Mouse (Mus musculus) G1E (cell line): Measurements from ENCODE around the gene E330017A01Rik.

Source experiments
- CTCF ChIP-seq: IDR thresholded peaks from 2 replicates; pipeline ENCODE4 v1.5.1; 2012; ENCODE audit warnings: low read depth, low read length, inconsistent platforms, mixed read lengths
- GATA1 ChIP-seq: IDR thresholded peaks from 2 replicates; pipeline ENCODE4 v1.6.1; 2012; ENCODE audit warnings: borderline replicate concordance, low read length, inconsistent platforms, mixed read lengths
- GATA2 ChIP-seq: IDR thresholded peaks from 2 replicates; pipeline ENCODE4 v1.6.1; 2012; ENCODE audit warnings: low read depth, low read length, inconsistent platforms, borderline replicate concordance
- POLR2AphosphoS5 ChIP-seq: IDR thresholded peaks from 2 replicates; pipeline ENCODE4 v1.6.1; 2012; ENCODE audit warnings: low read depth, low read length, inconsistent platforms; ENCODE audit not compliant: insufficient replicate concordance
- TAL1 ChIP-seq: conservative IDR thresholded peaks from 2 replicates; pipeline ENCODE4 v1.6.1; 2012; ENCODE audit warnings: low read depth, low read length, inconsistent platforms, mixed read lengths

DNA sequence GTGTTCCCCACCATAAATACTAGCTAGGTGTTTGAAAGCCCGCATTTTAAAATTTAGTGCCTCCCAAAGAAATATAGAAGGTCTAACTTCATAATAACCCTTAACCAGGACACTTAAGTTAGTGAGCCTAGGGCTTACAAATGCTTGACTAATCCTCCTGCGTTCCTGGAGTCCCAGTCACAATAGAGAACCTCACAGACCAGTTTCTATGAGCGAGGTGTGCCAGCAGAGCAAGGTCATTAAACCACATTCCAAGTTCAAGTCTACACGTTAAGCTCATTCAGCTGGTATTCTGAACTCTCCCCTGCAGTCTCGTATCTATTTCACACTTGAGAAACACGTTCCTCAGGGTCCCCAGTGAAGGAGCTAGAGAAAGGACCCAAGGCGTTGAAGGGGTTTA lies 44.3 kb upstream of the E330017A01Rik start:
- TF ChIP-seq CTCF (no peak), GATA1 (no peak), POLR2AphosphoS5 (no peak), TAL1 (no peak), GATA2 (no peak)
